Mouse (Mus musculus) stomach, postnatal 0 days (tissue): Measurements from ENCODE around the gene Olfr304. TPM values are rescaled to one million over a fixed set of nuclear protein-coding genes. Genes with fewer than 3 reads are reported as not detected.

ENCODE experiments used
- ATAC-seq: fragments of 200-750 bp; cut with Nextera tagmentation; 2 replicates; pipeline ENCODE4 v1.8.0; 2017; ENCODE audit not compliant: low FRiP score, low TSS enrichment
- DNase-seq: peaks from one replicate; pipeline ENCODE4 v3.0.0-alpha.2; 2016; ENCODE audit warnings: low spot score
- H3K27ac ChIP-seq: fragments of 300-500 bp; sonication (generic); replicated peaks from 2 replicates; pipeline ENCODE4 v1.5.1; 2014; ENCODE audit warnings: mild to moderate bottlenecking, control low read depth
- H3K27me3 ChIP-seq: fragments of 300-500 bp; sonication (generic); 2 replicates; pipeline ENCODE4 v1.6.1; 2014; ENCODE audit warnings: low read length; ENCODE audit not compliant: control insufficient read depth, insufficient read depth
- H3K36me3 ChIP-seq: fragments of 300-500 bp; sonication (generic); 2 replicates; pipeline ENCODE4 v1.6.1; 2014; ENCODE audit warnings: low read length, mixed read lengths; ENCODE audit not compliant: control insufficient read depth, insufficient read depth
- H3K4me1 ChIP-seq: fragments of 300-500 bp; sonication (generic); replicated peaks from 2 replicates; pipeline ENCODE4 v1.6.1; 2014; ENCODE audit warnings: antibody characterized with exemption; ENCODE audit not compliant: control insufficient read depth, insufficient read depth
- H3K4me2 ChIP-seq: fragments of 300-500 bp; sonication (generic); replicated peaks from 2 replicates; pipeline ENCODE4 v1.6.1; 2014; ENCODE audit warnings: low read depth, mild to moderate bottlenecking, control low read depth, moderate library complexity
- H3K4me3 ChIP-seq: fragments of 300-500 bp; sonication (generic); 2 replicates; pipeline ENCODE4 v1.5.1; 2014; ENCODE audit warnings: low read depth, low read length, control low read depth
- H3K9ac ChIP-seq: fragments of 300-500 bp; sonication (generic); 2 replicates; pipeline ENCODE4 v1.6.1; 2014; ENCODE audit warnings: mild to moderate bottlenecking, low read length, control low read depth, mixed read lengths
- H3K9me3 ChIP-seq: fragments of 300-500 bp; sonication (generic); 2 replicates; pipeline ENCODE4 v1.6.1; 2016; ENCODE audit warnings: low read length; ENCODE audit not compliant: control insufficient read depth
- CTCF ChIP-seq: IDR thresholded peaks from 2 replicates; pipeline ENCODE4 v1.5.1; 2016; ENCODE audit warnings: antibody characterized with exemption, low read depth, mild to moderate bottlenecking, moderate library complexity
- EP300 ChIP-seq: optimal IDR thresholded peaks from 2 replicates; pipeline ENCODE3; 2016; ENCODE audit warnings: antibody characterized with exemption
- WGBS: fragments of 180-500 bp; shearing (Covaris S2); extraction: QIAGEN DNeasy Blood & Tissue Kit; methylation state at CpG from one replicate; pipeline ENCODE4 v1.1.7; 2014; 5-methylcytosine and 5-hydroxymethylcytosine counted together
- polyA plus RNA-seq: library from polyadenylated mRNA; unstranded; fragments of >200 nt; fragmentation: Nextera tagmentation; extraction: Ambion mirVana; gene quantifications from 2 replicates; pipeline ENCODE4 v1.2.1, GENCODE M21; 2015

Gene Olfr304
- polyA plus RNA-seq, 1 experiment from 2014 or later, result not detected

DNA sequence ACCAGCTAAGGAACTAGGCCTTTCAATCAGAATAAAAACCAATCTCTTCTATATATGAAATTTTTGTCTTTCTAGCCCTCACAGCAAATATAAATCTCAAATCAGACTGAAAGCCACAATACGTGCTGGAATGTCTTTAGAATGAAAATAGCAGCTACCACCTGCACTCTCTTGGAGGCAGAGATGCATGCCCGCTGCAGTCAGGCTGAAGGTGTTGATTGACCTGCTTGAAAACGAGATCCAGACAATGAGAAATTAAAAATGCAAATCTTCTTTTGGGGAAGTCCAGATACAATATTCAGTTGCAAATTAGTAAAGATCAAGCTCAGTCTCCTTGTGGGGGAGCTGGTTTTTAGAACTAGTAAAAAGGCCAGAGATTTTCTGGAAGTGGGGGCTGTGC lies 42.2 kb downstream of the Olfr304 start:
- no peak for TF ChIP-seq EP300
- no peak for TF ChIP-seq CTCF
- Histone ChIP-seq H3K27ac (no peak overlapping the region), H3K36me3 (no peaks in the 10 kb centered on the region), H3K27me3 (no peaks in the 10 kb centered on the region), H3K9ac (no peak overlapping the region), H3K9me3 (no peaks in the 10 kb centered on the region), H3K4me2 (no peak overlapping the region), H3K4me1 (no peaks in the 10 kb centered on the region), H3K4me3 (no peak overlapping the region)
- WGBS, result 69% methylated on average over 3 of the region's 3 CpGs
- no peak for DNase-seq
- ATAC-seq, result no peak

DNA sequence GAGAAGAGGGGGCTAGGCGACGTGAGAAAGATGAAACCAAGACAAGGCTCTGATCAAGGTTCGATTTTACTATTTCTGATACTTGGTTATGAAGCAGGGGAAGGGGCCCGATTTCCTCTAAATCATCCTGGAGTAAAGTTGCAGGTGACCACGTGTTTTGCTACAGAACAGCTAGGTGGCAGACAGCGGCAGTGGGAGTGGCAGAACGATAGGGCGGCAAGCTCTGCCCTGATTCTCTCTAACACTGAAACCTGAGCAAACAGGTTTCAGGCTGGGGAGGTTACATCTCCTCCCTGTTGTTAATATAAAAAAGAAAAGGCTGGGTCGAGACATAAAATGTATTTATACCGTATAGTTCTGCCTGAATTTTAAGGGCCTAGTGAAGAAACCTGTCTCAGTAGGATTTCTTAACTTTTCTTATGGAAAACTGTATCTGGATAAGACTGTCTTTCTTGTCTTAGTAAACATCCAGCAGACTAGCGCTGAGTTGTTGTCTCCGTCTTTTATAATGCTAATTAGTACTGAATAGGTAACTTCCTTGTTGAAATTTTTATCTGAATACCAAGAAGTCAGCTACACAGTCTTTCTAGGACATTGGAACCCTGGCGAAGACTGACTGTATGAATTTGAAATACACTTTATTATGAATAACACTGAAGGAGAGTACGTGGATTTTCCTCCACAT lies 43.4 kb downstream of the Olfr304 start:
- no peak for ATAC-seq
- Histone ChIP-seq H3K9ac (no peak overlapping the region), H3K9me3 (no peaks in the 10 kb centered on the region), H3K36me3 (no peaks in the 10 kb centered on the region), H3K4me1 (no peaks in the 10 kb centered on the region), H3K4me2 (no peak overlapping the region), H3K27ac (no peak overlapping the region), H3K4me3 (no peak overlapping the region), H3K27me3 (no peaks in the 10 kb centered on the region)
- TF ChIP-seq CTCF (no peak), EP300 (no peak)
- 65% methylated on average over 14 of the region's 14 CpGs for WGBS
- no peak for DNase-seq

DNA sequence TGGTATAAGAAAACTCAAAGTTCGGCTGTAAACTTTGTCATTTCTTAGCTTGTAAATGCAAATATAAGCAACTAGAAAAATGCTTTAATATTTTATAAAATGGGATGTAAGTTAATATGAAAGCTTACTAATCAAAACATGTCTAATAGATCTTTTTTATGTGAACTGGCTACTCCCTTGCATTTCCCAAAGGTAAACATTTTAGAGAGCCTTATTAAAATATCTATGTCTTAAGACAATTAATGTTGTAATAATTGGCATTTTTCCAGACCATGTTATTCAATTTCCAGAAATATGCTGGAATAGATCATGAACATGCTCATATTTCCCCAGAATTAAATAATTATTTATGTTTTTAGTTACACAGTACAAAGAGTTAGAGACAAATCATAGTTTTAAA lies 49.0 kb downstream of the Olfr304 start, which contains the start of gene Olfr307:
TSS of gene Olfr307 (minus strand) at position 101 of the 400 bp plus-strand sequence.
- no peaks in the 10 kb centered on the region for H3K9me3 ChIP-seq
- no peak for TF ChIP-seq CTCF
- no peak for TF ChIP-seq EP300

More for the DNA sequence above, 49.0 kb downstream of the Olfr304 start, which contains the start of gene Olfr307:
- Histone ChIP-seq H3K4me3 (no peak within 1 kb of the TSS), H3K9ac (no peak within 1 kb of the TSS), H3K36me3 (no peaks in the 10 kb centered on the region), H3K4me2 (no peak within 1 kb of the TSS), H3K4me1 (no peaks in the 10 kb centered on the region), H3K27me3 (no peaks in the 10 kb centered on the region), H3K27ac (no peak within 1 kb of the TSS)
- DNase-seq (no peak), ATAC-seq (no peak)
- 49% methylated on average over 1 of the region's 1 CpGs for WGBS

Other genes with a start within 250 kb of the Olfr304 start
- not detected in 2 replicates for gene Vmn2r75, start 214.9 kb downstream of the Olfr304 start, polyA plus RNA-seq
- 0.02 TPM in 1 of 2 replicates, not detected in the other for gene Vmn2r76, start 140.3 kb downstream of the Olfr304 start, polyA plus RNA-seq
- not detected in 2 replicates for gene Olfr310, start 109.5 kb downstream of the Olfr304 start, polyA plus RNA-seq
- gene Olfr309, start 73.0 kb downstream of the Olfr304 start, polyA plus RNA-seq, result not detected in 2 replicates
- gene Olfr308, start 61.0 kb downstream of the Olfr304 start, polyA plus RNA-seq, result 0.06 TPM in 1 of 2 replicates, not detected in the other
- gene Olfr307, start 49.1 kb downstream of the Olfr304 start, polyA plus RNA-seq, result 0.02 TPM in 1 of 2 replicates, not detected in the other
- not detected in 2 replicates for gene Olfr305, start 19.7 kb downstream of the Olfr304 start, polyA plus RNA-seq
- not detected in 2 replicates for gene Olfr303, start 11.1 kb upstream of the Olfr304 start, polyA plus RNA-seq
- not detected in 2 replicates for gene Olfr301, start 17.2 kb upstream of the Olfr304 start, polyA plus RNA-seq
- gene Olfr299, start 73.3 kb upstream of the Olfr304 start, polyA plus RNA-seq, result not detected in 2 replicates
- gene Olfr298, start 105.8 kb upstream of the Olfr304 start, polyA plus RNA-seq, result not detected in 2 replicates
- not detected in 2 replicates for gene Olfr297, start 133.3 kb upstream of the Olfr304 start, polyA plus RNA-seq
- not detected in 2 replicates for gene Olfr295, start 197.2 kb upstream of the Olfr304 start, polyA plus RNA-seq
- gene Olfr294, start 230.0 kb upstream of the Olfr304 start, polyA plus RNA-seq, result not detected in 2 replicates